Mouse (Mus musculus) Patski (cell line): ENCODE measurements at regions not wholly inside any gene's neighbourhood (a gene's known extent, or its start where the extent isn't known, plus 50 kb on each side); places are given as distances from the start of the nearest gene placed in this dataset.

ENCODE experiments used
- ATAC-seq: fragments of 100-300 bp; one replicate; pipeline ENCODE4 v1.8.0; 2021
- CTCF ChIA-PET: fragments of 350-600 bp; sonication (Branson Sonifier 250); formaldehyde crosslinking; loops from one replicate; lab custom pipeline; 2022; ENCODE audit warnings: inconsistent platforms; lab: Charles Lee
- POLR2A ChIA-PET: fragments of 350-600 bp; sonication (Branson Sonifier 250); formaldehyde crosslinking; loops from one replicate; lab custom pipeline; 2022; ENCODE audit warnings: antibody characterized with exemption, inconsistent platforms; lab: Charles Lee
- DNase-seq: peaks from one replicate; pipeline ENCODE4 v3.0.0-alpha.2; 2011; ENCODE audit warnings: low read depth, low spot score
- H3K27me3 ChIP-seq: fragments of 371-371 bp; one replicate; pipeline ENCODE4 v1.5.1; 2021
- CTCF ChIP-seq: fragments of 100-300 bp; IDR thresholded peaks from one replicate; pipeline ENCODE4 v1.5.1; 2021
- in situ Hi-C: fragments of 300-500 bp; cut with MboI; formaldehyde crosslinking; loops from 3 replicates; pipeline ENCODE4 v1.11.1; 2018; ENCODE audit warnings: low pct_unique_long_range_greater_than_20kb, mixed read lengths

DNA sequence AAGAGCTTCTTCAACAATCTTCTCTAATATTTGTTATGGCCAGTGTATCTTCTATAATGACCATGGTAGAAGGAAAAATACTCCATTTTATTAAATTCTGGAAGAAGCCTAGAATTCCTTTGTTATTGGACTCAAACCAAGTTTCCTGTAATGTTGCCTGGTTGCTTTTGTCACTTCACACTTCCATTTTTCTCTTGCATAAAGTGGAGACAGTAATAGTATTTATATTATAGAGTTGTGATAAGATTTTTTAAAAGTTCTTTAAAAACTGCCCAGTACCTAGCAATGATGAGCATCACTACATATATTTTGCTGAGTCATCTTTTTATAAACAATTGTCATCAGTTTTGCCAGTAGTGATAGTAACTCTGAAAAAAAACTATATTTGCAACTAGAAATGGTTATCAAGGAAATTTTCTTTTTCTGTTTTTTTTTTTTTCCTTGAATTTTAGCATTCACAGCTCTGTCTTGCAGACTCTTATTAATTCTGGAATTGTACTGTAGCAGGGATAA lies 415.2 kb upstream of the Aga start:
- CTCF ChIA-PET: no interaction called here
- POLR2A ChIA-PET: no interaction called here

DNA sequence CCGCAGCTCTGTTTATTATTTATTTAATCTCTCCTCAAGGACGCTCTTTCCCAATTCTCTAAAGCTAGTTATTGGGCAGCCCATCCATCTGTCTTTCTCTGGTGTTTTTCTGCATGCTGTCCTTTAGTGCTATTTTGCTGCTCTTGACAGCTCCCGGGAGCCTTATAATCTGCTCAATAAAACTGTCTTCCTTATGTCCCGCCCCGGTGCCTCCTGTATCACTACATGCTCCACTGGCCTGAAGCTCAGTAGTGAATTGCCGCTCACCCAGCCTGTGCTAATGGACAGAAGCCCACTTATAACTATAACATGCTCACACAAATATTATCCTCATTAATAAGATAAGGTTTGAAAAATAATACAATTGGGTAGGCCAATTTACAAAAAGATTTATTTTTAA lies 371.5 kb upstream of the Aga start:
- in situ Hi-C loops: no loop called here

More for the DNA sequence above, 415.2 kb upstream of the Aga start:
- no peak for TF ChIP-seq CTCF
- no peaks in the 10 kb centered on the region for H3K27me3 ChIP-seq
- in situ Hi-C loops: no loop called here
- no peak for ATAC-seq
- no peak for DNase-seq

DNA sequence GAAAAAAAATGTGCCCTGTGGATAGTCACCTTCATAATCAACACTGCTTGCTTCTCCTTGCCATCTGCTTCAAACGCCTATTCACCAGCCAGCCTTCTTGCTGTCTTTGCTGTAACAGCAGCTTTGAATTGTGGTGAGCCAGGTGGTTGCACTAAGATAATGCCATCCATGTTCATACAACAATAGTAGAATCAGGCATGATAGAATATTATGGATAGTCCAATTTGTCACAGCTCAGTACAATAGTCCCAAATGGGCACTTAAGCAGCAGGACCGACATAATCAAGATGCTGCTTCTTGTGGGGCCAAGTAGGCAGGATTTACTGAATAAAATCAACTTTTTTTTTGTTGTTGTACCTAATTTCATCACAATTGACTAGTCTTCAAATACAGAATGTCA lies 362.6 kb upstream of the Aga start:
- DNase-seq (no peak), ATAC-seq (no peak)
- CTCF ChIA-PET: no interaction called here
- no peak for TF ChIP-seq CTCF
- no peaks in the 10 kb centered on the region for H3K27me3 ChIP-seq
- in situ Hi-C loops: no loop called here
- POLR2A ChIA-PET: no interaction called here

More for the DNA sequence above, 371.5 kb upstream of the Aga start:
- TF ChIP-seq CTCF: no peak
- DNase-seq (no peak), ATAC-seq (no peak)
- POLR2A ChIA-PET: no interaction called here
- CTCF ChIA-PET: no interaction called here
- H3K27me3 ChIP-seq: no peaks in the 10 kb centered on the region

DNA sequence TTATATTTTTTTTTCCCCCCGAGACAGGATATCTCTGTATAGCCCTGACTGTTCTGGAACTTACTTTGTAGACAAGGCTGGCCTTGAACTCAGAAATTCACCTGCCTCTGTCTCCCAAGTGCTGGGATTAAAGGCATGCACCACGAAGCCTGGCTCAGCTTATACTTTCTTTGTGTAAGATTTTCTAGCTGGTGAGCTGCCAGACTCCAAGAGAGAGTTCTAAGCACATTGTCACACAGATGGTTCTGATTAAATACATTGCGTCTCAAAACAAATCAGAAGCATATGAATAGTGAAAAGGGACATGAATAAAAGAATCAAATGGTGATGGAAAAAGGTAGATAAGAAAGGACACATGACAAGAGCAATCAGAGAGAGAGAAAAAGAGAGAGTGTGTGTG lies 347.5 kb upstream of the Aga start:
- no peak for TF ChIP-seq CTCF
- ChIA-PET CTCF (no interaction called here), POLR2A (no interaction called here)
- in situ Hi-C loops: no loop called here
- ATAC-seq (no peak), DNase-seq (no peak)
- H3K27me3 ChIP-seq: no peaks in the 10 kb centered on the region

DNA sequence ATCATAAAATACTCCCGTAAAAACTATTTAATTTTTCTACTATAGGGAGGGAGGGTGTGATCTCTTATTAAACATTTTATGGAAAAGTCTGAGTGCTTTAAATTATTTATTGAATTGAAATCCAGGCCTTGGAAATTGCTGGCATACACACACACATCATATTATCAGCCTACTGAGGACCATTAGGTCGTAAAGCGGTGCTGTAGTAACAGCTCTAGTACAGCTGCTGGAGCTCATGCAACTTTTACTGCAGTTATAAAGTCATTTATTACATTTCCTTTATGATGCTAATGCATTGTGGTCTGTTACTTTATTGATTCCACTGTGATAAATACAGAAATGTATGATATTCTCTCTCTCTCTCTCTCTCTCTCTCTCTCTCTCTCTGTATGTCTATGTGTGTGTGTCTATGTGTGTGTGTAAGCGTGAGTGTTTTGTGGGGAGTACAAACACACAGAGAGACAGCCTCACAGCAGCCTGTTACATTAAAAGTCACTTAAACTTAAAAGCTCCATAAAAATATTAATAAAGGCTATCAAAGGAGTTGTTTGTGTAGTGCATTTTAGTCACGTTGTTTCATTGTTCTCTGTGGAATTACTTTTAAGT lies 339.7 kb upstream of the Aga start:
- ATAC-seq (no peak), DNase-seq (no peak)
- POLR2A ChIA-PET: no interaction called here
- TF ChIP-seq CTCF: no peak
- in situ Hi-C loops: no loop called here
- H3K27me3 ChIP-seq: no peaks in the 10 kb centered on the region
- CTCF ChIA-PET: no interaction called here

DNA sequence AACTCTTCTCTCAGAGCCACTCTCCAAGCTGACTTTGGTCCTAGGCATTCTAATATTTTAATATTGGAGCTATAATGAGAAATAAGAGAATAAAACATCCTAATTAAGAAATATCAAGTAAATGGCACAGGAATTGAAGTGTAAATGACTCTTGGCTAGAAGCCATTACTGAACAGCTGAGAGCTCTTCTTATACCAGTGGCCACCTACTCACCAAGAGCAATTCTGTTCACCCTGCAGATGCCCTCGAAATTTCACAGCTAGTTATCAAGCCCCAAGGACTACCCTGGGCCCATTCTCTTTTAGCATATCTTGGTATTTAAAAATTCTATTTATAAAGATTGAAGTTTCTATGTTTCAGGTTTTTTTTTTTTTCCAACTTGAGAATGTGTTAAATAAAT lies 319.0 kb upstream of the Aga start:
- ATAC-seq (no peak), DNase-seq (no peak)
- TF ChIP-seq CTCF: no peak
- H3K27me3 ChIP-seq: no peaks in the 10 kb centered on the region
- CTCF ChIA-PET: no interaction called here
- POLR2A ChIA-PET: interaction anchor here (1.1 kb wide), 1 partner anchor 10 kb away, joined by 7 read pairs; no protein-coding TSS in a partner anchor
- in situ Hi-C loops: no loop called here

DNA sequence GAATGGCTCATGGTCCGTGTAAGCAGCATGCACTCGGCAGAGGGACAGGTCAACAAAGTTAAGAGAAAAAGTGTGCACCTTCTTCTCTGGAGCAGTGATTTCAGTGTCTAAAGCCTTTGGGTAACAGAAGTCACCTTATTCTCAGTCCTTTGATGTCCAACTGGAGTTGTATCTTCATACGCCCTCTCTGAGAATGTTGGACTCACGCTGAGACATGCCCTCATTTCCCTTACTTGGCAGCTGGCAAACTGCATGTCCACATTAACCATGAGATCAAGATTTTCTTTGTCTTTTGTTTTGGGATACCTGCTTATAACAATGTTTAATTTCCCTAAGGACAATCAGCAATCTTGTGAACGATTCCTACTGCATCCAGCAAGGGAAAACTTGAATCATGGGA lies 289.3 kb upstream of the Aga start:
- POLR2A ChIA-PET: no interaction called here
- ATAC-seq (no peak), DNase-seq (no peak)

More for the DNA sequence above, 289.3 kb upstream of the Aga start:
- CTCF ChIA-PET: interaction anchor here (0.5 kb wide), 1 partner anchor 146 kb away, joined by 3 read pairs; no protein-coding TSS in a partner anchor
- no peak for TF ChIP-seq CTCF
- in situ Hi-C loops: no loop called here
- no peaks in the 10 kb centered on the region for H3K27me3 ChIP-seq
